Mouse (Mus musculus) 416B (cell line): ENCODE results near the gene Gm20518.
A peak's percentile ranks its signal among the peaks of the same experiment; 100 is the strongest.

Experiments
- DNase-seq: peaks from one replicate; pipeline ENCODE4 v3.0.0; 2011; ENCODE audit warnings: low read depth

Gene Gm20518

GRCm38 (mm10) chr16:17891567-17891959 is at the start of gene Gm20518:
TSS of gene Gm20518 (minus strand) at chr16:17891671.
- peak; percentile 93 for DNase-seq

- peak; percentile 66 for DNase-seq
Measured at GRCm38 (mm10) chr16:17939255-17939751, 47.8 kb upstream of the Gm20518 start.

GRCm38 (mm10) chr16:17938821-17939220 is 47.4 kb upstream of the Gm20518 start:
- DNase-seq: peak; percentile 91

- peak; percentile 91 for DNase-seq
Measured at GRCm38 (mm10) chr16:17938187-17938586, 46.7 kb upstream of the Gm20518 start.

GRCm38 (mm10) chr16:17936776-17937175 is 45.3 kb upstream of the Gm20518 start:
- DNase-seq: peak; percentile 25

GRCm38 (mm10) chr16:17934445-17934910 is 43.0 kb upstream of the Gm20518 start:
- peak; percentile 60 for DNase-seq

GRCm38 (mm10) chr16:17933594-17934444 is 42.3 kb upstream of the Gm20518 start:
- DNase-seq: no peak

GRCm38 (mm10) chr16:17931906-17932460 is 40.5 kb upstream of the Gm20518 start:
- no peak for DNase-seq

- DNase-seq: no peak
Measured at GRCm38 (mm10) chr16:17929631-17930030, 38.2 kb upstream of the Gm20518 start.

- no peak for DNase-seq
Measured at GRCm38 (mm10) chr16:17929211-17929610, 37.7 kb upstream of the Gm20518 start.

- DNase-seq: peak; percentile 96
Measured at GRCm38 (mm10) chr16:17928627-17929104, 37.2 kb upstream of the Gm20518 start.

- peak; percentile 93 for DNase-seq
Measured at GRCm38 (mm10) chr16:17928087-17928580, 36.7 kb upstream of the Gm20518 start, which contains the start of gene Slc25a1. TSS of gene Slc25a1 (minus strand) at chr16:17928219.

- DNase-seq: no peak
Measured at GRCm38 (mm10) chr16:17927351-17928082, 36.0 kb upstream of the Gm20518 start.

- no peak for DNase-seq
Measured at GRCm38 (mm10) chr16:17922163-17922538, 30.7 kb upstream of the Gm20518 start.

GRCm38 (mm10) chr16:17921325-17922162 is 30.1 kb upstream of the Gm20518 start:
- DNase-seq: peak; percentile 99

- DNase-seq: no peak
Measured at GRCm38 (mm10) chr16:17920586-17920985, 29.1 kb upstream of the Gm20518 start.

GRCm38 (mm10) chr16:17914307-17915249 is 23.1 kb upstream of the Gm20518 start, which contains the start of gene Gsc2:
TSS of gene Gsc2 (minus strand) at chr16:17915059.
- no peak for DNase-seq

- DNase-seq: peak; percentile 97
Measured at GRCm38 (mm10) chr16:17911052-17911595, 19.7 kb upstream of the Gm20518 start, which contains the start of gene Ess2. TSS of gene Ess2 (minus strand) at chr16:17911348.

GRCm38 (mm10) chr16:17898462-17898861 is 7.0 kb upstream of the Gm20518 start, which contains the start of the genes Dgcr2 and Tssk2:
TSS of gene Dgcr2 (minus strand) at chr16:17898562.
TSS of gene Tssk2 (plus strand) at chr16:17898637.
- no peak for DNase-seq
